Mouse (Mus musculus): Measurements from ENCODE around the gene Cdc42. TPM values are rescaled to one million over a fixed set of nuclear protein-coding genes. Genes with fewer than 3 reads are reported as not detected.

Cdc42 gene
- total RNA-seq, 1 experiment from 2014 or later: 728 TPM

DNA sequence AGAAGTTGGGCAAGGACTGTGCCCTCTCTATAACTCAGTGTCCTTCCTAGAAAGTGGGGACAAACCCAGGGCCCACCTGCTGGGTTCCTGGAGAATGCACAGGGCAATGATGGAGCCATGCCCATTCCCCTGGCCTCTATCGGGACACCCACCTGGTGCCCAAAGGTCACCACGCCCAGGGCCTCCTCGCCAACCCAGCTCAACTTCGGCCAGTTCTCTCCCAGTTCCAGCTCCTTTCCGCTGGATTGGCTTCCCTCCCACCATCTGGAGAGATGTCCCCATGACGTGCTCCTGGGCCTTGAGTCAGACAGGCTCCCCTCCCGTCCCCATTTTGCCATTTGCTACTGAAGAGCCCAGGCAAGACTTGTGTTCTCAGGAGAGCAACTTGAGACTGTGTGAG, 64.9 kb downstream of the Cdc42 start:
- no peak for ATAC-seq (ENCODE audit: extremely low read depth, insufficient number of reproducible peaks, low FRiP score, poor library complexity, severe bottlenecking)

DNA sequence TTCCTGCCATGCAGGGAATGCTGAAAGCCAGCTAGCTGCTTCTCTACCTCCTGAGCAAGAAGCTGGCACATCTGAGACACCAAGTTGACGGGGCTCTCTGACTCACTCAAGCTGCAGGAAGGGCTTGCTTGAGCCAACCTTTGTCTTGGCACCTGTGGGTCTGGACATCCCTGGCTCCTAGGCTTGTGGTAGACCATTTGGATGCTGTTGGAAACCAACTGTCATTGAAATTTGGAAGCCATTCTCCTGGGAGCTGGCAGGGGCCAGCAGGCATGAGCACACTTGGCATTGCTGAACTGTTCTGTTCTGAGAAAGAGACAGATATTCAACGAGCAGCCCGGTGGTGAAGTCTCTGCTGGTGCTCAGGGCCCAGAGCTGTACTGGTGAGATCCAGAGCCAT, 67.3 kb downstream of the Cdc42 start:
- ATAC-seq (ENCODE audit: extremely low read depth, insufficient number of reproducible peaks, low FRiP score, poor library complexity, severe bottlenecking): no peak

DNA sequence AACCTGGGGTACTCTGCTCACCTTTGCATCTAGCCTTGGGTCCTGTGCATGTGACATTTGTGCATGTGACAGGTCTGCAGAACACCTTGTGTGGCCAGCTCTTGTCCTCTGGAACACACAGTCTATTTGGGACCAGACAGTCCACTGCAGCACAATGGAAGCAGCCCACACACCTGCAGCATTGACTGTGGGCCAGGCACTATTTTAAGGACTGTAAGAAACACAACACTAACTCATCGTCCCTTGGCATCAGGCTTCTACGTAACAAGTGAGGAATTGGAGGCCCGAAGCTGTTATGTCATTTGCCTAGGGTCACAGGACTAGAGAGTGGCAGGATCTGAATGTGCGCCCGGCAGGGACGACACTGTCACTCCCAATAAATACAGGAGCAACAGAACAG, 67.8 kb downstream of the Cdc42 start:
- ATAC-seq (ENCODE audit: extremely low read depth, insufficient number of reproducible peaks, low FRiP score, poor library complexity, severe bottlenecking): no peak

DNA sequence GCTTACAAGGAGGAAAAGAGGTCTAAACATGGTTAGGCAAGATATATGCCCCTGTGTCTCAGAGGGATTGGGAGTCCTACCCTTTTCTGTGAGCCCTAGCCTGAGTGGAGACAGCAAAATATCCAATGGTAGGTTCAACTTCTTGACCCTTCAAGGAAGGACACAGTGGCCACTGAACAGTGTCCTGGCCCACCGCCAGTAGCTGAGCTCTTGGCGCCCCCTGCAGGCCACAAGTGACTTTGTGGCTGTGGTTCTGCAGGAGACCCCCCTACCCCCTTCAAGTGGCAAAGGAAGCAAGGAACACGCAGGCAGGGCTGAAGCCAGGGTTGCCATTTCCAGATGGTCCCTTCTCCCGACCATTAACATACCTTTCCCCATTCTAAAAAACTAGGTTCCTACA, 69.7 kb downstream of the Cdc42 start:
- no peak for ATAC-seq (ENCODE audit: extremely low read depth, insufficient number of reproducible peaks, low FRiP score, poor library complexity, severe bottlenecking)

DNA sequence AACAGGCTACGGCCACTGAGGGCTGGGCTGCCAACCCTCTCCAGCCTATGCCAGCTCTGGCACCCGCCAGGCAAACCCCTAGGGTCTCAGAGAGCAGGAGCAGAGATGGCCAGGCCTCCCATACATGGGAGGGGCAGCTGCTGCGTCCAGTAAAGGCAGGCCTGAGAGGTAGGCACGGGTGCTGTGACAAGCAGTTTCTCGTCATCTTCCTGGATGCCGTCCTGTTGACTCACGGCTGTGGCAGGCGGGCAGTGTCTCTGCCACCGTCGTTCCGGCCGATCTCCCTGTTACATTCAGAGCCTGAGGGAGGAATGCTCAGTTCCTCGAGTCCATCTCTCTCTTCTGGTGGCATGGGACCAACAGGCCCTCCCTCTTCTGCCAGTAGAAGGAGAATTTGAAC, 70.3 kb downstream of the Cdc42 start:
- no peak for ATAC-seq (ENCODE audit: extremely low read depth, insufficient number of reproducible peaks, low FRiP score, poor library complexity, severe bottlenecking)

DNA sequence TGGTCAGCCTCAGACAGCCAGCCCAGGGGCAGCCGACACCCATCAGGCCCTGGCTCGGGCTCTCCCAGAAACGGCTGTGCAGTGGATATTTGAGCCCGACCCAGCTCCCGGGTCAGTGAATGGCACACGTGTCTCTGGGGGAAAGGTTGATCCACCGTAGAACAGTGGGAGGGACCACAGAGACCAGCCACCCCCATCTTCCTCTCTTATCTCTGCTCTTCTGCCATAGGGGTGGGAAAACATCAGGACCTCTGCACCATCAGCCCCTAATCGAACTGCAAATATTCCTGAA, 70.9 kb downstream of the Cdc42 start:
- no peak for ATAC-seq (ENCODE audit: extremely low read depth, insufficient number of reproducible peaks, low FRiP score, poor library complexity, severe bottlenecking)

DNA sequence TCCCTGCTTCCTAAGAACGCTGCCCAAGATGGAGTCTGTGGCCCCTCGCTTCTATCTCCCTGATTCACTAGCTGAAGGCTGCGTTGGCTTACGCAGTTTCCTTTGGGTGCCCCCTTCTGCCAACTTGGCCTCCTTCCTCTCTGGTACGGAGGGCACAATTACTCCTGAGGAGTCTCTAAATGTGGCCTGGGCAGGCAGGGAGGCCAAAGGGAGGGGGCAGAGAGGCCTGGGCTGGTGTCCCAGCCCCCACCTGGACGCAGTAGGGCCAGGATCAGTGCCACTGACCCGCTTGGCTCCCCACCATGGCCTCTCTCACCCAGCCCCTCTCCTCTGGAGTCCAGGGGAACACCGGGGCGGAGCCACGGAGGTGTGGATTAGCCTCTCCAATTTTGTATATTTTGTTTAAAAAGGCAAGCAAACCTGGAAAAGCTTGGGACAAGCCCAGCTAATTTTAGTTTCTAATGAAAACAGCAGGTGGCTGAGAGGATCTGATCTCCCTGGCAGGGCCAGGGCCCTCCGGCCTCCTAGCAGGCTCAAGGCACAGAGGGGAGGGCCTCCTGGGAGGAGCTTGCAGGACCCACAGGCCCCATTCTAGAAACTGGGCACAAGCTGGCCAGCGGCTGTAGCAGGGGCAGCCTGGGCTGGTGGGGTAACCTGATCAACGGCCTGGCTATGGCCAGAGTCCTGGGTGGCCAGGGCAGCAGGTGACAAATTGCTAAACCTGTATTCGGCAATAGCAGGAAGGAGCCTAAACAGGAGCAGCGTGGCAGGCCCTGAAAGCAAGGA, 71.5 kb downstream of the Cdc42 start:
- ATAC-seq (ENCODE audit: extremely low read depth, insufficient number of reproducible peaks, low FRiP score, poor library complexity, severe bottlenecking): no peak

DNA sequence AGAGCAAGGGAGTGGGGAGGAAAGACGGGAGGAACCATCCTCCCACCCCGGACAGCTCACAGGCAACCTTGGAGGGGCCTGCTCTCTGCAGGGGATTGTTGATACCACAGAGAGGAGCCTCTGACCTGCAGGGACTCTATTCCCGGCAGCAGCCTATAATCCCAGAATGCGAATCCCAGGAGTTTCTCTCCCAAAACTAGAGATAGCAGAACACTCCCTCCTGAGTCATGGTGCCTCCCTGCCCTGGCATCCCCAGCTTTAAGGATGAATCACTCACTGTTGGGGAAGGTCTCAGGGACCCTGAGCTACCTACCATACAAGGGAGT, 74.2 kb downstream of the Cdc42 start:
- no peak for ATAC-seq (ENCODE audit: extremely low read depth, insufficient number of reproducible peaks, low FRiP score, poor library complexity, severe bottlenecking)

DNA sequence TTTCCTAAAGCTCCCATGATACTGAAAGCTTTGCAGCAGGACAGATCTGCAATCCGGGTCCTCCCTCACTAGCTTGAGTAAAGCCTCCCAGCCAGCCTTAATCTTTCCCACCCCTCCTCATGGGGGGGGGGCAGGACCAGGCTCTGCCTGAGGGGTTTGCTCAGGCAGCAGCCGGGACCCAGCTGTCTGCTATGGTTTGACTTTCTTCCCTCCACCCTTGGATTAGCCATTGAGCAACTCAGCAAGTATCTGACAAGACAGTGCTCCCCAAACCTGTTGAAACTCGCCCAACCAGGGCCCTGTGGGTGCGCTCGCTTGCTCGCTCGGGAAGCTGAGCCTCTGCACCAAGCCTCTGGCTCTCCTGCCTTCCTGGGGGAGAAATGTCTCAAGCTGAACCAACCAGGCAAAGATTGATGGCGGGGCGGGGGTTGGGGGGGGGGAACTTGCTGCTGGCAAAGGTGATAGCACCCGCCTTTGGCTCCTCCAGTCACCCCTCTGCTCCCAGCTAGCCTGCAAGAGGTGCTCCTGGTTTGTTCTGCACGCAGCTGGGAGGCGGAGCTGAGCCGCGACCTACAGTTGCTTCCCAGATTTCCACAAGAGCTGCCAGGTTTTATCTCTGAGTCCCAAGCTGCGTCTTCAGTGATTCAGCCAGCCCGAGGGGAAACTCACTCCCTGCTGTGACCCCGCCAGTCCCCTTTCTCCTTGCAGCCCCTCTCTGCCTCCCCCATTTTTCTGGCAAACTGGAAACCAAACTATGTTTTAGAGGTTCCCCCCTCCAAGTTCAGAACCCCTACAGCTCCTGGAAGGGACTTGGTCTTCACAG, 74.7 kb downstream of the Cdc42 start:
- no peak for ATAC-seq (ENCODE audit: extremely low read depth, insufficient number of reproducible peaks, low FRiP score, poor library complexity, severe bottlenecking)

DNA sequence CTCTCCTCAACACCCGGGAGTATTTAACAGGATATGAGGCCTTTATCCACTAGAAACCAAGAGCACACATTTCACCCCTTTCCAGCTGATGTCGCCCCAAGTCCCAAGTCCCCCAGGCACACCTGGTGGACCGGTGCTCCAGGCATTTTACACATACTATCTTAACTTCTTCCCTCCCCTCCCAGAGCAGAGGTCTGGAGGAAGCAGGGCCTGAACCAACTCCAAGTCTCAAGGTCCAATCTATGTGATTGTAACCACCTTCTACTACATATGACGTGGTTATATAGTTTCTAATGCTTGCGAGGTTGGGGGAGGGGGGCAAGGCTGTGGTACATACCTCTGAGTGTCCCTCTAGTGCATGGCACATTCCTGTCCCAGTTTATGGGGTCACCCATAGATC, 75.4 kb downstream of the Cdc42 start:
- ATAC-seq (ENCODE audit: extremely low read depth, insufficient number of reproducible peaks, low FRiP score, poor library complexity, severe bottlenecking): no peak

DNA sequence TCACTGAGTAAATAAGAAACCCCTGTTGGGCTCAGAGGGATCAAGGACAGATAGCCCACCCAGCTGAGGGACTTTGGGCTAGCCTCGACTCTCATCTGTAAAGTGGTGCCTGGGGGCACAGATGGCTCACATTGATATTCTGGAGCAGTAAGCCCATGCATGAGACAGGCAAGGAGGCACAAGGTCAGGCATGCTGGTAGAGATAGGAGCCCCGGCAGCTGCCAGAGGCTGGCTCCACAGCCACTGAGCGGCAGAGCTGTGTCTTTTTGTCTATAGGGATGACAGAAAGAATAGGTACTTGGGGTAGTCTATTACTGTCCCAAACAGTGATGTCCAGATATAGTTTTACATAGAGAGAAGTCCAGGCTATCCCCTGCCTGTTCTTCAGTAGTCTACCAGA, 76.2 kb downstream of the Cdc42 start:
- no peak for ATAC-seq (ENCODE audit: extremely low read depth, insufficient number of reproducible peaks, low FRiP score, poor library complexity, severe bottlenecking)

DNA sequence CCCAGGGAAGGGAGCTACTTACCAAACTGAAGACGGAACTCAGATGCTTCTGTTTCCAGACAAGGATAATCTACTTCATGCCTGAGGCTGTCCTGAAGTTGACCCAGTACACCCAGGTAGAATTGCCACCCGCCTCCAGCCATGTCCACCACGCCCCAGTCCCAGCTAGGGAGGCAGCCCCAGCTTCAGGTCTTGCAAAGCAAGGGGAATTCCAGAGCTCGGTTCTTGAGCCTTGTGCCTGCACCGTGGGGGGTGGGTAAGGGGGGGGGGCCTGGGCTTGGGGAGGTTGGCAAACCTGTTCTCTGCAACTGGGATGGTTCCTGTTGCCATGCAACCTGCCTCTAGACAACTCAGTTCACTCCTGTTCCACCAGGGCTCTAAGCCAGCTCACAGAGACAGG, 78.2 kb downstream of the Cdc42 start:
- ATAC-seq (ENCODE audit: extremely low read depth, insufficient number of reproducible peaks, low FRiP score, poor library complexity, severe bottlenecking): no peak

DNA sequence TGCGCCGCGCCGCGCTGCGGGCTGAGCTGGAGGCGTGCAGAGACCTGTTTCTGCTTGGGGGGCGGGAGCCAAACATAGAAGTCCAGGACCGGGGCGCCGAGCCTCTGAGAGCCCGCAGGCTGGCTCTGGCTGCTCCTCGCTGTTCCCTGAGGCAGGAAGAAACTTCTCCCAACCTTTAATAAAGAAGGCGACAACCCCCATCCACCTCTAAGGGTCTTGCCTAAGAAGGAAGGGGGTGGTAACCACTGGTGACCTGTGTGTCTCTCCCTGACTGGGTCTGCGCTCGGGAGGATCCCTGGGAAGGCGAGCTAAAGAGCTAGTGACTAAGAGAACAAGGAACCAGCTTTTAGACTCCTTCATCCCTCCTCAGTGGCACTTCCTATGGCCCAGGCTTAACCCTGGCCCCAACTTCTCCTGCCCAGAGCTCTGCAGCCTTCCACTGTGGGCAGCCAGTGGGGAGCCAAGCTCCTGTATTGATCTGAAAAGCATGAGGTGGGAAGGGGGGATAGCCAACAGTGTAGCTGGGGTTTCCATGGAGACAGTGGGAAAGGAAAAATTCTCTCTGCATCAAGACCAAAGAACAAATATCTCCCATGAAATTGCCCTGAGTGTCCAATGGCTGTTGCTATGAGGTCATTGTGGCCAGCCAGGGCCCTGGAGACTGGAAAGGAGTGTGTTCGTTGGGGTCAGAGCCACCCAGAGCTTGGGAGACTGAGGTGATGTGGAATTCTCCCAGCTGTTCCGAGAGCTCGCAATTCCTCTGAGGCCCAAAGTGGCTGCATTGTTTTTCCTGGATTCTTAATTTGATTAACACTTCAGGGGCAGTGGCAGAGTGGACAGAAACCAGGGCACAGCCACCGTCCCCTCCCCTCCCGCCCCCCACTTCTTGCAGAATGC, 79.1 kb downstream of the Cdc42 start:
- no peak for ATAC-seq (ENCODE audit: extremely low read depth, insufficient number of reproducible peaks, low FRiP score, poor library complexity, severe bottlenecking)

DNA sequence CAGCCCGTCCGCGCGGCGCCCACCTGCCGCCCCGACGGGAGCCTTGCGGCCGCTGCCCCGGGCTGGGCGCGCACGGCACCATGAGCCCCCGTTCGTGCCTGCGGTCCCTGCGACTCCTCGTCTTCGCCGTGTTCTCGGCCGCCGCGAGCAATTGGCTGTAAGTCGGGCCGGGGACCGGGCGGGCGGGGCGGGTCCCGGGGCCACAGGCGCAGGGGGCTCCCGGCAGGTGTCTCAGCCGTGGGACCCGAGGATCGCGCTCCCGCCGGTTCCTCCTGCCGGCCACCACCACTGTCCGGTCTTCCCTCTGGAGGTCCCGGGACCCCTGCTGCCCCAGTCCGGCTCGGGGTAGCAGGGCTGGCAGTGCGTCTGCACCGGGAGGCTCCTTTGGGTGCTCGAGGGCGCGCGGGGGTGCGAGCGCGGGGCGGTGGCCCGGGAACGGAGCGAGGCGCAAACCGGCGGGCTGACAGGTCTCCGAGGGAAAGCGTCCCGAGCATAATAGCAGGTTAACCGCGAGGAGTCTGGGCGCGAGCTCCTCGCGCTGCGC, 79.8 kb downstream of the Cdc42 start:
- no peak for ATAC-seq (ENCODE audit: extremely low read depth, insufficient number of reproducible peaks, low FRiP score, poor library complexity, severe bottlenecking)

DNA sequence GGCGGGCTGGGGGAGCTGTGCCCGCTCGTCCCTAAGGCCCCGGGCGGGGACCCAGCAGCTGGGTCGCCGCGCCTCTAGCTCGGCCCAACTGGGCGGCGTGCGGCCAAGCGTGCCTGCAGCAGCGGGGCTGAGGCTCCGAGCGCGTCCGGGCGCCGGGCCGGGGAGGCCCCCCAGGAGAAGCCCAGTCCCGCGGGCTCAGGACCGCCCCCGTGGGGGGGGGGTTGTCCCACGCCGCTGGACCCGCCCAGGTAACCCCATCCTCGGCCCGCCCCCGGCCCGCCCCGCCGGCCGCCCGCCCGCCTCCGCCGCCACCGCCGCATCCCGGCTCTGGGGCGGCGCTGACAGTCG, 80.4 kb downstream of the Cdc42 start, which contains the start of gene Wnt4:
Wnt4 (plus strand) TSS at position 324 of the 348 bp plus-strand sequence.
- no peak for ATAC-seq (ENCODE audit: extremely low read depth, insufficient number of reproducible peaks, low FRiP score, poor library complexity, severe bottlenecking)

DNA sequence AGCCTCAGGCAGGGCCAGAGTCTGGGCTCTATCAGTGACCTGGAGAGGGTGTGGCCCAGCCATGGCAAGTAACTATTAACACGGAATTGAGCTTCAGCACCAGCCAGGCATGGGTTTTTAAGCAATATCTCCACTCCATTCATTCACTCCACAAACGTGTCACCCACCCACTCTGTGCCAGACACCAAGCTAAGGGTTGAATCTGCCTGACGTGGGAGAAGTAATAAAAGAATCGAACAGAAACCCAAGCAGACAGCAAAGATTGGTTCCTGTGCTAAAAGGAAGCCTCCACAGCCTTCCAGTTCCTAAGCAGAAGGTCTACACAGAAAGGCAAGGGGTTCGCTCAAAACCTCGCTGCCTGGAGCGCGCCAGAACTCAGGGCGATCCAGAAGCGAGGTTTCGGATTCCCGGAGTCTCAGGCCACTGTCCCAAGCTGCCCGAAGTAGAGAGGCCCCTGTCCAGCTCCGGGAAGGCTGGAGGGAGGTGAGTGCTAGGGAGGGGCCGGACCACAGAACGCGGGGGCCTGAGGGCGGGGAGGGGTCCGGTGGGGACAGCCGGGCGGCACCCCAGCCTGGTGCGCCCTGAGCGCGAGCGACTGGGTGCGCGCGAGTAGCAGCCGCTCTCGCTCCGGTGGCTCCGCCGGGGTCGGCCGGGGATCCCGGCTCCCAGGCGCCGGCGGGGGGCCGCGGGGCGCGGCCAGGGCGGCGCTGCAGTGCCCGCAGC, 80.9 kb downstream of the Cdc42 start:
- ATAC-seq (ENCODE audit: extremely low read depth, insufficient number of reproducible peaks, low FRiP score, poor library complexity, severe bottlenecking): no peak

DNA sequence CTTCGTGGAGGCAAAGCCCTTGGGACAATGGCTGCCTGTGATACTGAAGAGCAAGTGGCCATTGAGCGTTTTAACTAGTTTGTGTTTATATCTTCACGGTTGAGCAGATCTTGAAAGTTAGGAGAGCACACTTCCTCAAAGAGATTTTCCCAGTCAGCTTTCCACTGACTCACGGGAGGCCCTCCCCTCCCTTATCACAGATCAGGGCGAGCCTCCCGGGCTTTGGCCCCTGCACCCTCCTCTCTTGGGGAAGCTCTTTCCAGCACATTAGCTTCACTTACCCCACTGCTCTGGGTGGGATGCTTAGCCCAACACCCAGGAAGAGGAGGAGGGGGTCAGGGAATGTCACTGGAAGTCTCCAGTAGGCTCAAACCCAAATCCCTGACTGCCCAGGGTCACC, 83.2 kb downstream of the Cdc42 start:
- ATAC-seq (ENCODE audit: extremely low read depth, insufficient number of reproducible peaks, low FRiP score, poor library complexity, severe bottlenecking): no peak

DNA sequence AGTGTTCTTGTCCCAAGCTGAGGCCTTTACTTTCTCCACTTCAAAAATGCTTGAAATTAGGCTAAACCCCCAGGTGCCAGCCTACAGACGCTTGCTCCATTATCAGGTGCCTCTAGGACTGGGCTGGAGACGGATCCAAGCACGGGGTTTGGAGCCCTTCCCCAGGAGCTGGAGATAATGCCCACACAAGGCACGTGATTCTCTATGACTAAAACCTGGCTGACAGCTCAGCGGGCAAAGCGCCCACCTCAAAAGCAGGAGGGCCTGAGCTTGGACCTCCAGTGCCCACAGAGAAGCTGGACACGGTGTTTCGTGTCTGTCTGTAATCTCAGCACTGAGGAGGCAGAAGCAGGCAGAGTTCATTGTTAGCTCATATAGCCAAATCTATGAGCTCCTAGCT, 85.7 kb downstream of the Cdc42 start:
- ATAC-seq (ENCODE audit: extremely low read depth, insufficient number of reproducible peaks, low FRiP score, poor library complexity, severe bottlenecking): no peak
